Mouse (Mus musculus): Measurements from ENCODE around the gene Tnfsf9.

The Tnfsf9 gene

DNA sequence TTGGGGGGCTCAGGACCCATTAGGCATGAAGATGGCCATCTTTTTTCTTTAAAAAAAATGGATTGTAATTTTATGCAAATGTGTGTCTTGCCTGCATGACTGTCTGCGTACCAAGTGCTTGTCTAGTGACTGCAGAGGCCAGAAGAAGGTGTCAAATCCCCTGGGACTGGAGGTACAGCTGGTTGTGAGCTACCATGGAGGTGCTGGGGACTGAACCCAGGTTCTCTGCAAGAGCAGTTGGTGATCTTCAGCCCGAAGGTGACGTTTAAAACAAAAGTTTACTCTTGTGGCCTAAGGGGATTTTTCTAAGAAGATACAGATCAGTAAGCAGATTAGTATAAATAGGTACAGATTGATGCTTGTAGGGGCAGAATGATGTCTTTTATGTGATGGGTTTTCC is 30.5 kb downstream of the Tnfsf9 start:
- no peak for DNase-seq

DNA sequence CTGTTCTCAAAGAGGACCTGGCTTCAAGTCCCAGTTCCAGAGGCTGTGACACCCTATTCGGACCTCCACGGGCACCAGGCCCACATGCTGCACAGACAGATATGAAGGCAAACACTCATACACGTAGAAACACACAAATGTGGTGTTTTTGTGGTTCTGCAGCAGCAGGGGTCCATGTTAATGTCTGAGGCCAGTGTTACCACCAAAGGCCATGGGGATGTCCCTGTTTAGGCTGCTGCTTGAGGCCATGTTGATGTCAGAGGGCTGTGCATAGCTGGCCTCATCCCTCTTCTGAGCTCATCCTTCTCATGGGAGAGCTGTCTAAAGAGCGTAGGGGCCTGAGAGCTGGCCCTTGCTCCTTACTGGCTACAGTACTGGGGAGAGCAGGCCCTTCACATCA is 33.6 kb downstream of the Tnfsf9 start:
- DNase-seq: no peak

DNA sequence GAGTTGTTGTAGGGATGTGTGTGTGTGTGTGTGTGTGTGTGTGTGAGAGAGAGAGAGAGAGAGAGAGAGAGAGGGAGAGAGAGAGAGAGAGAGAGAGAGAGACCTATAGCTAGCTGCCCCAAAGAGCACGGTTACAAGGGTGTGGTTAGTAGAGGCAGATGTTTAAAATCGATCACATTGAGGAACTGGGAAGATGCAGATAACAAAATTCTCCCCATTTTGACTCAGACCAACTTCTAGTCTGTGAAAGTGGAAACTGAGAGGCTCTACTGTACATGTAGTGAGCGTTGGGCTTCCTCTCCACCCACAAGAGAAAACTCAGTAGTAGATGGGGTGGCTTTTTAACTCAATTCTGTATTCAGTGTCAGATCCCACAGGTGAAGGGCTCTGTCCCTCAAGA is 34.6 kb downstream of the Tnfsf9 start:
- DNase-seq: no peak

DNA sequence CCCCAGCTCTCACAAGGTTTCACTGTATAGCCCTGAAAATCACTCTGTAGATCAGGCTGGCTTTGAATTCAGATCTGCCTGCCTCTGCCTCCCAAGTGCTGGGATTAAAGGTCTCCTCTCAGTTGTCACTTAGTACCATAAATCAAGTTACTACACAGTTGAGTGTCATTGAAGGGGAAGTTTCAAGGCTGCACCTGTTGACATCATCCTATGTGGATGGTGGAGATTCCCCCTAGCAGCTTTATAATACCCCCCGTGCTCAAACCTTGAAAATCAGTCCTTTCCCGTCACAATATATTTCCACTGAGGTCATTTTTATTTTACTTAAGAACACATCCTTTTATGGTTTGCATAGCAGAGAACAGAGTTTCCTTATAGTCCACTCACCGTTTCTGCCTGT is 38.6 kb downstream of the Tnfsf9 start:
- DNase-seq: no peak

DNA sequence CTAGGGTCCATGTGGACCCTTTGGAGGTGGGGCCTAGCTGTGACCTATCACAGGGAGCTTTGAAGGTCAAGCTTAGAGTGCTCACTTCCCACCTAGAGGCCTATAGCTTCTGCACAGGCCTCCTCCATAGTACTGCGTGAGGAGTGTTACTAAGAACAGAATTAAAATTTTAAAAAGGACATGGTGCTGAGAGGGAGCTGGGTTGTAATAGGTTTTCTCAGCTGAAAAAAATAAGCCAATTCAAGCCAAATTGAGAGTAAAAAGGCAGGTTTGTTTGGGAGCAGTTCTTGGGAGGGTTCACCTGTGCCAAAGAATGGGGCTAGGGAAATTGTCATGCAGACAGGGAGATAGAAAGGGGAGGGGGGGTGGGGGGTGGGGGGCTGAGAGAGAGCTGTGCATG is 40.0 kb downstream of the Tnfsf9 start:
- no peak for DNase-seq

DNA sequence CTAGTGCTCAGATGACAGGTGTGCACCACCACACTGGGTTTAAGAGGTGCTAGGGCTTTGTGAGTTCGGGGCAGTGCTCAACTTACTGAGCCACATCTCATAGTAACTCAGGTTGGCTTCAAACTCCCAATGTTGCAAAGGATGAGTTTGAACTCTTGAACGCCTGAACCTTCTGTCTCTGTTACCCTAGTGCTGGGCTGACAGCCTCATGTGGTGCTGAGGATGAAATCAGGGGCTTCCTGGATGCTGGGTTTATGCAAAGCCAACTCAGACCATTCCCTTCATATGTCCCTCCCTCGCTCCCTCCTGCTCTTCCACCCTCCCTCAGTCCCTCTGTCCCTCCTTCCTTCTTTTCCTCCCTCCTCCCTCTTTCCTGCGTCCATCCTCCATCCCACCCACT is 43.2 kb downstream of the Tnfsf9 start:
- DNase-seq: no peak

DNA sequence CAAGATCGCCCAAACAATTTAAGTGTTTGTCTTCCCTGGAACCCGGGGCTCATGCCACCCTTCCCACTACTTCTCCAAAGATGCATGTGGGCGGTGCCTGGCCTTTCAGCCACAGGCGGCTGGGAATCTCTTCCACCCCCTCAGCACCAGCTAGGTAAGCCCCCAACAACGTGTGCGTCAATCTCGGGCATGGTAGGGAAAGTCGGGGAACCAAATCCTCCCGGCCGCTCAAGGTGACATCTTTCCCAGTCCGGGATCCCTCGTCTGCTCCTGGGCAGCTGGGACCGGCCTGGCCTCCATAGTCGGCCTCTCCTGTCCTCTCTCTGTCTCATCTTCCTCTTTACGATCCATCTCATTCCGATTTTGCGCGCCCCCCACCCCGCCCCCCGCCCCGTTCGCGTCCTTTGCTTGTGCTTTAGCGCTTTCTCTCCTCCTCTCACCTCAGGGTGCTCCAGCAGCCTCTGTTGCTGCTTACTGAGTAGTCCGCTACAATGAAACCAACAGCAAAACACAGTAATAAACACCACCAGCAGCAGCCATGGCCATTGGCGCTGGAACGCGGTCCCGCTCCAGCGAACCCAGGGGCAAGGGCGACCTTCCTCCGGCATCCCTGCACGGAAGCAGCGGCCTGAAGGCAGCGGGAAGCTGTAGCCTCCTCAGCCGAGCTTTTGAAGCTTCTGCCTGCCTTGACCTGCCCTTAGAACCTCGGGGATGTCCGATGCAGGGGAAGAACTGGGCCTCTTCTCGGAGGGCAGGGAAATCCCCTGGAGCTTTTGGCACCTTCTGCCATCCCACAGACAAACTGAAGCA is 44.1 kb downstream of the Tnfsf9 start, which contains the start of gene Cd70:
Cd70 (minus strand) TSS at position 784 of the 810 bp plus-strand sequence.
- no peak for DNase-seq

DNA sequence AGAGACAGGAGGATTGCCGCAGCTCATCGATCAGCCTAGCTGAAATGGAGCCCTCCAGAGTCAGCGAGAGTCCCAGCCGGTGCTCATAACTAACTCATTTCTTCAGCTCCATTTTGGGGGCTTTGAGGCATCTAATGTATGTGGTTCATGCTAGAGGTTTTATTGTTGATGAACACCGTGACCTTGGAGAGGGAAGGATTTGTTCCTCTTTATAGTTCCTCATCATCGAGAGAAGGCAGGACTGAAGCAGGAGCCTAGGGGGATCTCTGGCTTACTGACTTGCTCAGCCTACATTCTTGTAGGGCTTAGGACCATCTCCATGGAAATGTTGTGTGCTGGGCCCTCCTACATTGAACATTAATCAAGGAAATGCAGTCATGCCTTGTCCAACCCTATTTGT is 47.9 kb downstream of the Tnfsf9 start:
- no peak for DNase-seq

DNA sequence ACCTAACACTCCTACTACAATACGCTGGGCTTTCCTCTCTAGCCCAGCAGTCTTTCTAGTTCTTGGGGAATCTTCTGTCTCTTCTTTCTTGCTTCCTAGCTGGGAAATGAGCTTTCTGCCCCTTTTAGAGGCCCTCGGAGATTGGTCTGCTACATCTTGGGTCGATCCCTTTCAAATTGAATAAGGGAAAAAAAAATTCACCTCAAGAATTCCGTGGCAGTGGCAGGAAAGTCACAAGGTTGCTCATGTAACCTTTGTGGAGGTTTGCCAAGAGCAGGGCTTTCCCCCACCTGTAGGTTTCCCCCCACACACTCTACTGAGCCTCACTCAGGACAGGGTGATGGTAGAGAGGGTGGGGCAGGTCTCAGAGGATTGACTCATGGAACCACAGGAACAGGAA is 48.7 kb downstream of the Tnfsf9 start:
- DNase-seq: no peak
